Mouse (Mus musculus): ENCODE measurements around the gene Mrpl14. TPM values are rescaled to one million over a fixed set of nuclear protein-coding genes. Genes with fewer than 3 reads are reported as not detected.

The Mrpl14 gene
- total RNA-seq, 1 experiment: 48.2 TPM

DNA sequence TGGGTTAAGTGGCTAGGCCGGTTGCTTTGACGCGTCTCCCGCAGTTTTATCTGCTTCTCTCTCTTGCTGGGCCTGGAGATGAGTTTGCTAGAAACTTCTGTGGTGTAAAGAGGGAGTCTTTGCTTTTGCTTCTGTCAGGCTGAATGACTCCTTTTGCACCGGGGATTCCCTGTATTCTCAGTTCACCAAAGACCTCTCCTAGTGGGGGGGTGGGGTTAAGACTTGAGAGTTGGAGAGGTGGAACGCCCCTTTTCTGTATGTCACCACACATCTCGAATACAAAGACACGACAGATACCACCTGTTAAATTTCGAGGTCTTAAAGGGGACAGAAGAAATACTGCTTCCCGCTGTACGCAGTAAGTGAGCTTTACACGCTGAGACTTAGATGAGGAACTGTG is 594 bp downstream of the Mrpl14 start, which contains the start of gene Tmem63b:
Tmem63b (minus strand) TSS at position 190 of the 400 bp plus-strand sequence.
- H3K27ac ChIP-seq (ENCODE audit: insufficient read depth, low read depth, low read length, poor library complexity, severe bottlenecking): peak within 1 kb of the TSS; percentile 0; the same call in 1 of the 2 replicates
- peaks cover 6 to 9% of the 10 kb centered on the region in 2 experiments; a peak in 1 of 4 replicates for H3K4me1 ChIP-seq (ENCODE audit: control insufficient read depth in 2 of 2, insufficient read depth in 2 of 2, low read length in 2 of 2, poor library complexity in 1 of 2)
- DNase-seq (ENCODE audit: low read depth, low spot score): no peak
- TF ChIP-seq ZC3H11A (IDR thresholded peaks at IDR 0.05; ENCODE audit: borderline replicate concordance, low read depth, low read length) (no peak), MAFK (IDR thresholded peaks at IDR 0.05; ENCODE audit: insufficient read depth, low read depth, low read length) (no peak), CHD2 (IDR thresholded peaks at IDR 0.05; ENCODE audit: low read depth, low read length) (no peak), HCFC1 (IDR thresholded peaks at IDR 0.05; ENCODE audit: borderline replicate concordance, insufficient read depth, low read length) (no peak), ZNF384 (IDR thresholded peaks at IDR 0.05; ENCODE audit: low read depth, low read length) (no peak)
- H3K4me3 ChIP-seq (ENCODE audit: insufficient read depth in 1 of 2, low read depth in 1 of 2, low read length in 2 of 2, poor library complexity in 1 of 2, severe bottlenecking in 1 of 2): peak within 1 kb of the TSS; percentile 75 to 93
- H3K36me3 ChIP-seq (ENCODE audit: control insufficient read depth, insufficient read depth, low read length, poor library complexity, severe bottlenecking): no peaks in the 10 kb centered on the region
- H3K9me3 ChIP-seq (ENCODE audit: control insufficient read depth, insufficient read depth, low read depth, low read length): no peaks in the 10 kb centered on the region
- in situ Hi-C loops (cut with MboI; ENCODE audit: low sequenced_read_pairs in 2 of 2, unreplicated experiment in 2 of 2): no loop called here
- peak within 1 kb of the TSS; percentile 78 for H3K9ac ChIP-seq (ENCODE audit: insufficient read depth, low read depth, low read length, poor library complexity, severe bottlenecking)

DNA sequence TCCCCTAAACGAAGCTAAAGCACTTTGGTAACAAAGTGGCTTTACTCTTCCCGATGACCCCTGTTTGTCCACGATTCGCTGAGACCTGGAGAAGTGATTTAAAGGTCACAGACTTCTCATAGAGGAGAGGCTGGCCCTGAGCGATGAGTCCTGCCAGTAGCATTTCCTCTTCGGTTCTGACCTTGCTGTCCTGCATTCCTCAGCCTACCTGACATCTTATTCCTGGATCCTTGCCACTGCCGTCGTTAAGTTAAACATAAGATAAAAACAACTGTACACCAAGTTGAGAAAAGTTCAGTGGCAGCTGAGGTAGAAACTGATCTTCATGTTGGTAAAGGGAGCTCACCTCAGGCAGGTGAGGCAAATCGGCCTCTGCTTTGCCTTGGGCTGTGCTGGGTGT is 3.0 kb downstream of the Mrpl14 start:
- in situ Hi-C loops (cut with MboI; ENCODE audit: low sequenced_read_pairs in 2 of 2, unreplicated experiment in 2 of 2): no loop called here
- Histone ChIP-seq H3K4me1 (ENCODE audit: control insufficient read depth in 2 of 2, insufficient read depth in 2 of 2, low read length in 2 of 2, poor library complexity in 1 of 2) (peaks cover 0 to 5% of the 10 kb centered on the region in 2 experiments; a peak in 1 of 4 replicates), H3K4me3 (ENCODE audit: insufficient read depth in 1 of 2, low read depth in 1 of 2, low read length in 2 of 2, poor library complexity in 1 of 2, severe bottlenecking in 1 of 2) (no peak overlapping the region), H3K9ac (ENCODE audit: insufficient read depth, low read depth, low read length, poor library complexity, severe bottlenecking) (no peak overlapping the region), H3K9me3 (ENCODE audit: control insufficient read depth, insufficient read depth, low read depth, low read length) (no peaks in the 10 kb centered on the region), H3K27ac (ENCODE audit: insufficient read depth, low read depth, low read length, poor library complexity, severe bottlenecking) (no peak overlapping the region), H3K36me3 (ENCODE audit: control insufficient read depth, insufficient read depth, low read length, poor library complexity, severe bottlenecking) (no peaks in the 10 kb centered on the region)
- TF ChIP-seq CHD2 (IDR thresholded peaks at IDR 0.05; ENCODE audit: low read depth, low read length) (no peak), ZC3H11A (IDR thresholded peaks at IDR 0.05; ENCODE audit: borderline replicate concordance, low read depth, low read length) (no peak), HCFC1 (IDR thresholded peaks at IDR 0.05; ENCODE audit: borderline replicate concordance, insufficient read depth, low read length) (no peak), MAFK (IDR thresholded peaks at IDR 0.05; ENCODE audit: insufficient read depth, low read depth, low read length) (no peak), ZNF384 (IDR thresholded peaks at IDR 0.05; ENCODE audit: low read depth, low read length) (no peak)
- no peak for DNase-seq (ENCODE audit: low read depth, low spot score)

DNA sequence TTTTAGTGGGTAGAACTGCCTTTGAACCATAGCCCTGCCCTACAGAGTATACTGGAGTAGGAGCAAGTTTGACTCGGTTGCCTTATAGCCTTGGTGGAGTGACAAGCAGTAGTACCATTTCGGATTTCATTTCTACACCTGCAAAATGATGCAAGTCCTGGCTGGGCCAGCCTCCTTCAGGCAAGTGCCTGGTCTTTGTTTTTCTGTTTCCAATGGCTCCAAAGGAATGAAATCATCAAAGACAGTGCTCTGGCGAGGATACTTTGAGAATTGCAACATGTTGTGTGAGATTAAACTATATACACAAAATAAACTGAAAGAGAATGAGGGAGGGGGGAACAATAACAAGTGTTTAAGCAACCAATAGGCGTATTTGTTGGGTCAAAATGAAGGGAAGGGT is 3.9 kb downstream of the Mrpl14 start:
- DNase-seq (ENCODE audit: low read depth, low spot score): no peak
- H3K36me3 ChIP-seq (ENCODE audit: control insufficient read depth, insufficient read depth, low read length, poor library complexity, severe bottlenecking): no peaks in the 10 kb centered on the region
- no peaks in the 10 kb centered on the region for H3K9me3 ChIP-seq (ENCODE audit: control insufficient read depth, insufficient read depth, low read depth, low read length)
- no peak overlapping the region for H3K27ac ChIP-seq (ENCODE audit: insufficient read depth, low read depth, low read length, poor library complexity, severe bottlenecking)
- in situ Hi-C loops (cut with MboI; ENCODE audit: low sequenced_read_pairs in 2 of 2, unreplicated experiment in 2 of 2): no loop called here
- peaks cover 6 to 7% of the 10 kb centered on the region in 2 experiments; a peak in 3 of 4 replicates for H3K4me1 ChIP-seq (ENCODE audit: control insufficient read depth in 2 of 2, insufficient read depth in 2 of 2, low read length in 2 of 2, poor library complexity in 1 of 2)
- H3K9ac ChIP-seq (ENCODE audit: insufficient read depth, low read depth, low read length, poor library complexity, severe bottlenecking): no peak overlapping the region
- H3K4me3 ChIP-seq (ENCODE audit: insufficient read depth in 1 of 2, low read depth in 1 of 2, low read length in 2 of 2, poor library complexity in 1 of 2, severe bottlenecking in 1 of 2): no peak overlapping the region
- no peak for TF ChIP-seq ZC3H11A (IDR thresholded peaks at IDR 0.05; ENCODE audit: borderline replicate concordance, low read depth, low read length)
- TF ChIP-seq MAFK (IDR thresholded peaks at IDR 0.05; ENCODE audit: insufficient read depth, low read depth, low read length): no peak
- no peak for TF ChIP-seq HCFC1 (IDR thresholded peaks at IDR 0.05; ENCODE audit: borderline replicate concordance, insufficient read depth, low read length)
- TF ChIP-seq CHD2 (IDR thresholded peaks at IDR 0.05; ENCODE audit: low read depth, low read length): no peak
- TF ChIP-seq ZNF384 (IDR thresholded peaks at IDR 0.05; ENCODE audit: low read depth, low read length): no peak

DNA sequence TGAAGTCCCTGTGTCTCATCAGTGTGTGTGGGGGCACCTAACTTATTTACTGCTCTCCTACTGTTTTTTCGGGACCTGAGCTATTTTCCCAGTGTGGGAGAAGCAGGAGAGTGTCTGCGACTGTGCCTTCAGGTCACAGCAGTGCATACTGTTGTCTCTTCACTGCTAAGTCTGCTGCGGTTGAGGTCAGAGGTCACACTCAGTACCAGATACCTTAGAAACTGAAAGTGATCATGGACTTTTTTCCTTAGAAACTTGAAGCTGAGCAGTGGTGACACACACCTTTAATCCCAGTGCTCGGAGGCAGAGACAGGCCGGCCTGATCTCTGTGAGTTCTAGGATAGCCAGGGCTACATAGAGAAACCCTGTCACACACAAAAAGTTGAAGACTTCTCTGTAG is 6.0 kb downstream of the Mrpl14 start:
- no peak for DNase-seq (ENCODE audit: low read depth, low spot score)
- Histone ChIP-seq H3K9me3 (ENCODE audit: control insufficient read depth, insufficient read depth, low read depth, low read length) (no peaks in the 10 kb centered on the region), H3K4me3 (ENCODE audit: insufficient read depth in 1 of 2, low read depth in 1 of 2, low read length in 2 of 2, poor library complexity in 1 of 2, severe bottlenecking in 1 of 2) (no peak overlapping the region), H3K27ac (ENCODE audit: insufficient read depth, low read depth, low read length, poor library complexity, severe bottlenecking) (no peak overlapping the region), H3K4me1 (ENCODE audit: control insufficient read depth in 2 of 2, insufficient read depth in 2 of 2, low read length in 2 of 2, poor library complexity in 1 of 2) (peaks cover 9 to 13% of the 10 kb centered on the region in 2 experiments; a peak in 3 of 4 replicates), H3K9ac (ENCODE audit: insufficient read depth, low read depth, low read length, poor library complexity, severe bottlenecking) (no peak overlapping the region), H3K36me3 (ENCODE audit: control insufficient read depth, insufficient read depth, low read length, poor library complexity, severe bottlenecking) (no peaks in the 10 kb centered on the region)
- TF ChIP-seq HCFC1 (IDR thresholded peaks at IDR 0.05; ENCODE audit: borderline replicate concordance, insufficient read depth, low read length): no peak
- no peak for TF ChIP-seq MAFK (IDR thresholded peaks at IDR 0.05; ENCODE audit: insufficient read depth, low read depth, low read length)
- no peak for TF ChIP-seq CHD2 (IDR thresholded peaks at IDR 0.05; ENCODE audit: low read depth, low read length)
- no peak for TF ChIP-seq ZNF384 (IDR thresholded peaks at IDR 0.05; ENCODE audit: low read depth, low read length)
- TF ChIP-seq ZC3H11A (IDR thresholded peaks at IDR 0.05; ENCODE audit: borderline replicate concordance, low read depth, low read length): no peak
- in situ Hi-C loops (cut with MboI; ENCODE audit: low sequenced_read_pairs in 2 of 2, unreplicated experiment in 2 of 2): no loop called here
